Mouse (Mus musculus) c-Kit-negative CD71-positive TER-119-positive erythroid progenitor cells, embryonic 14.5 days (primary cell): Measurements from ENCODE around the gene Osbpl9.

Experiments
- DNase-seq: peaks from one replicate; pipeline ENCODE4 v3.0.0-alpha.2; 2013; ENCODE audit warnings: low read depth, low spot score

The Osbpl9 gene

GRCm38 (mm10) chr4:109201582-109202424 lies at the start of gene Osbpl9:
TSS of gene Osbpl9 (minus strand) at chr4:109202272.
- DNase-seq = peak; percentile 92

GRCm38 (mm10) chr4:109251605-109252004 lies 49.5 kb upstream of the Osbpl9 start:
- DNase-seq = no peak

GRCm38 (mm10) chr4:109245016-109245620 lies 43.0 kb upstream of the Osbpl9 start:
- no peak for DNase-seq

GRCm38 (mm10) chr4:109244506-109244905 lies 42.4 kb upstream of the Osbpl9 start:
- DNase-seq = no peak

- no peak for DNase-seq
These were observed 39.9 kb upstream of the Osbpl9 start for GRCm38 (mm10) chr4:109241934-109242333.

- DNase-seq = no peak
These were observed 39.1 kb upstream of the Osbpl9 start for GRCm38 (mm10) chr4:109241221-109241620.

GRCm38 (mm10) chr4:109238428-109239268 lies 36.6 kb upstream of the Osbpl9 start:
- DNase-seq = no peak

GRCm38 (mm10) chr4:109236186-109236879 lies 34.3 kb upstream of the Osbpl9 start:
- no peak for DNase-seq

GRCm38 (mm10) chr4:109234806-109235350 lies 32.8 kb upstream of the Osbpl9 start:
- DNase-seq = no peak

- DNase-seq = no peak
These were observed 32.1 kb upstream of the Osbpl9 start, which contains the start of gene Calr4 for GRCm38 (mm10) chr4:109234185-109234584. TSS of gene Calr4 (plus strand) at chr4:109234485.

GRCm38 (mm10) chr4:109229766-109230279 lies 27.8 kb upstream of the Osbpl9 start:
- no peak for DNase-seq

- DNase-seq = no peak
These were observed 24.0 kb upstream of the Osbpl9 start for GRCm38 (mm10) chr4:109226071-109226470.

- DNase-seq = no peak
These were observed 23.5 kb upstream of the Osbpl9 start for GRCm38 (mm10) chr4:109225606-109226005.

GRCm38 (mm10) chr4:109224762-109225552 lies 22.9 kb upstream of the Osbpl9 start:
- DNase-seq = no peak

GRCm38 (mm10) chr4:109222001-109222400 lies 19.9 kb upstream of the Osbpl9 start:
- DNase-seq = no peak

- DNase-seq = no peak
These were observed 18.4 kb upstream of the Osbpl9 start for GRCm38 (mm10) chr4:109220441-109220940.

GRCm38 (mm10) chr4:109218008-109218407 lies 15.9 kb upstream of the Osbpl9 start:
- DNase-seq = no peak

- no peak for DNase-seq
These were observed 11.9 kb upstream of the Osbpl9 start for GRCm38 (mm10) chr4:109213986-109214385.

GRCm38 (mm10) chr4:109210881-109211280 lies 8.8 kb upstream of the Osbpl9 start:
- no peak for DNase-seq

GRCm38 (mm10) chr4:109210253-109210652 lies 8.2 kb upstream of the Osbpl9 start:
- DNase-seq = no peak
